Mouse (Mus musculus): ENCODE results near the gene Ufc1. TPM values are rescaled to one million over a fixed set of nuclear protein-coding genes. Genes with fewer than 3 reads are reported as not detected.
A peak's percentile ranks its signal among the peaks of the same experiment; 100 is the strongest.

Ufc1 gene
- polyA plus RNA-seq, 1 experiment from 2014 or later = 111 TPM

GRCm38 (mm10) chr1:171239992-171240744 is 54.7 kb downstream of the Ufc1 start:
- Histone ChIP-seq H3K27me3 (ENCODE audit: insufficient read depth, low read length) (no peaks in the 10 kb centered on the region), H3K9ac (replicated peaks; ENCODE audit: low read length) (0 out of 2 replicates have a peak overlapping the region, but pooled peaks have one; percentile 35), H3K36me3 (ENCODE audit: insufficient read depth, low read length) (peaks cover 80% of the 10 kb centered on the region), H3K9me3 (ENCODE audit: low read length) (no peaks in the 10 kb centered on the region), H3K4me2 (replicated peaks; ENCODE audit: low read depth, low read length) (no peak overlapping the region), H3K4me3 (ENCODE audit: low read length) (no peak overlapping the region), H3K27ac (ENCODE audit: low read length) (no peak overlapping the region; the same call in 1 of the 2 replicates), H3K4me1 (ENCODE audit: insufficient read depth, low read length) (0 out of 2 replicates have a peak, but pooled peaks cover 3% of the 10 kb centered on the region)
- 0 out of 2 replicates have a peak, but pooled peaks have one; percentile 56 for ATAC-seq (ENCODE audit: low FRiP score, low TSS enrichment)
- 45% methylated on average over 15 of the region's 15 CpGs for WGBS

Other genes starting within 250 kb of the Ufc1 start
- gene Fcgr3, start 230.1 kb downstream of the Ufc1 start, polyA plus RNA-seq (2015; fragmentation: Nextera tagmentation; extraction: Ambion mirVana) = 8.8 and 9.0 TPM in 2 replicates
- 2.9 and 3.0 TPM in 2 replicates for gene Cfap126, start 181.1 kb downstream of the Ufc1 start, polyA plus RNA-seq (2015; fragmentation: Nextera tagmentation; extraction: Ambion mirVana)
- 340 TPM in 2 replicates for gene Sdhc, start 144.4 kb downstream of the Ufc1 start, polyA plus RNA-seq (2015; fragmentation: Nextera tagmentation; extraction: Ambion mirVana)
- gene Mpz, start 144.3 kb downstream of the Ufc1 start, polyA plus RNA-seq (2015; fragmentation: Nextera tagmentation; extraction: Ambion mirVana) = 0.57 and 0.68 TPM in 2 replicates
- gene Pcp4l1, start 98.8 kb downstream of the Ufc1 start, polyA plus RNA-seq (2015; fragmentation: Nextera tagmentation; extraction: Ambion mirVana) = 3.7 and 5.1 TPM in 2 replicates
- 0.67 and 0.89 TPM in 2 replicates for gene Nr1i3, start 81.1 kb downstream of the Ufc1 start, polyA plus RNA-seq (2015; fragmentation: Nextera tagmentation; extraction: Ambion mirVana)
- gene Tomm40l, start 72.5 kb downstream of the Ufc1 start, polyA plus RNA-seq (2015; fragmentation: Nextera tagmentation; extraction: Ambion mirVana) = 40.6 and 44.1 TPM in 2 replicates
- gene Apoa2, start 70.0 kb downstream of the Ufc1 start, polyA plus RNA-seq (2015; fragmentation: Nextera tagmentation; extraction: Ambion mirVana) = 22.4 and 32.2 TPM in 2 replicates
- gene Fcer1g, start 60.7 kb downstream of the Ufc1 start, polyA plus RNA-seq (2015; fragmentation: Nextera tagmentation; extraction: Ambion mirVana) = 35.0 and 37.2 TPM in 2 replicates
- gene Adamts4, start 44.6 kb downstream of the Ufc1 start, polyA plus RNA-seq (2015; fragmentation: Nextera tagmentation; extraction: Ambion mirVana) = 13.4 and 15.2 TPM in 2 replicates
- gene Ndufs2, start 43.6 kb downstream of the Ufc1 start, polyA plus RNA-seq (2015; fragmentation: Nextera tagmentation; extraction: Ambion mirVana) = 311 and 368 TPM in 2 replicates
- 92.2 and 99.1 TPM in 2 replicates for gene B4galt3, start 24.7 kb downstream of the Ufc1 start, polyA plus RNA-seq (2015; fragmentation: Nextera tagmentation; extraction: Ambion mirVana)
- gene Ppox, start 13.8 kb downstream of the Ufc1 start, polyA plus RNA-seq (2015; fragmentation: Nextera tagmentation; extraction: Ambion mirVana) = 69.2 and 77.2 TPM in 2 replicates
- 101 and 103 TPM in 2 replicates for gene Usp21, start 7.0 kb downstream of the Ufc1 start, polyA plus RNA-seq (2015; fragmentation: Nextera tagmentation; extraction: Ambion mirVana)
- gene Dedd, start 34.1 kb upstream of the Ufc1 start, polyA plus RNA-seq (2015; fragmentation: Nextera tagmentation; extraction: Ambion mirVana) = 57.0 and 59.5 TPM in 2 replicates
- gene Nit1, start 50.6 kb upstream of the Ufc1 start, polyA plus RNA-seq (2015; fragmentation: Nextera tagmentation; extraction: Ambion mirVana) = 60.6 and 63.3 TPM in 2 replicates
- 99.2 and 103 TPM in 2 replicates for gene Pfdn2, start 50.6 kb upstream of the Ufc1 start, polyA plus RNA-seq (2015; fragmentation: Nextera tagmentation; extraction: Ambion mirVana)
- gene Klhdc9, start 65.8 kb upstream of the Ufc1 start, polyA plus RNA-seq (2015; fragmentation: Nextera tagmentation; extraction: Ambion mirVana) = 4.2 and 4.3 TPM in 2 replicates
- gene Nectin4, start 75.1 kb upstream of the Ufc1 start, polyA plus RNA-seq (2015; fragmentation: Nextera tagmentation; extraction: Ambion mirVana) = 4.7 and 4.8 TPM in 2 replicates
- 1.1 and 1.6 TPM in 2 replicates for gene Arhgap30, start 93.9 kb upstream of the Ufc1 start, polyA plus RNA-seq (2015; fragmentation: Nextera tagmentation; extraction: Ambion mirVana)
- gene Usf1, start 116.3 kb upstream of the Ufc1 start, polyA plus RNA-seq (2015; fragmentation: Nextera tagmentation; extraction: Ambion mirVana) = 84.8 and 90.9 TPM in 2 replicates
- gene Tstd1, start 123.8 kb upstream of the Ufc1 start, polyA plus RNA-seq (2015; fragmentation: Nextera tagmentation; extraction: Ambion mirVana) = 6.6 and 7.0 TPM in 2 replicates
- 156 and 167 TPM in 2 replicates for gene F11r, start 142.5 kb upstream of the Ufc1 start, polyA plus RNA-seq (2015; fragmentation: Nextera tagmentation; extraction: Ambion mirVana)
- 13.0 and 13.4 TPM in 2 replicates for gene Alyref2, start 208.5 kb upstream of the Ufc1 start, polyA plus RNA-seq (2015; fragmentation: Nextera tagmentation; extraction: Ambion mirVana)
- gene Itln1, start 240.3 kb upstream of the Ufc1 start, polyA plus RNA-seq (2015; fragmentation: Nextera tagmentation; extraction: Ambion mirVana) = not detected in 2 replicates

All from kidney, embryonic 16.5 days (tissue).